Mouse (Mus musculus) testis, adult 2 months (tissue): ENCODE measurements at regions not wholly inside any gene's neighbourhood (a gene's known extent, or its start where the extent isn't known, plus 50 kb on each side); places are given as distances from the start of the nearest gene placed in this dataset.
A peak's percentile ranks its signal among the peaks of the same experiment; 100 is the strongest.

Source experiments
- H3K27ac ChIP-seq: fragments of 200-500 bp; 2 replicates; pipeline ENCODE4 v1.5.1; 2012; ENCODE audit warnings: low read depth, low read length; ENCODE audit not compliant: control insufficient read depth, insufficient read depth
- H3K27me3 ChIP-seq: fragments of 200-500 bp; 2 replicates; pipeline ENCODE4 v1.6.1; 2012; ENCODE audit warnings: mild to moderate bottlenecking, low read length, moderate library complexity; ENCODE audit not compliant: control insufficient read depth, insufficient read depth
- H3K36me3 ChIP-seq: fragments of 200-500 bp; 2 replicates; pipeline ENCODE4 v1.6.1; 2012; ENCODE audit warnings: mild to moderate bottlenecking, low read length; ENCODE audit not compliant: control insufficient read depth, insufficient read depth
- H3K4me1 ChIP-seq: fragments of 200-500 bp; 2 replicates; pipeline ENCODE4 v1.6.1; 2012; ENCODE audit warnings: low read length; ENCODE audit not compliant: control insufficient read depth, insufficient read depth
- H3K4me3 ChIP-seq: fragments of 200-500 bp; 2 replicates; pipeline ENCODE4 v1.5.1; 2012; ENCODE audit warnings: low read depth, mild to moderate bottlenecking, low read length, moderate library complexity, mixed read lengths; ENCODE audit not compliant: control insufficient read depth
- CTCF ChIP-seq: fragments of 200-500 bp; IDR thresholded peaks from 2 replicates; pipeline ENCODE4 v1.5.1; 2012; ENCODE audit warnings: low read depth, mild to moderate bottlenecking, inconsistent platforms, low read length, moderate library complexity; ENCODE audit not compliant: control insufficient read depth, insufficient read depth, insufficient replicate concordance
- POLR2A ChIP-seq: fragments of 200-500 bp; IDR thresholded peaks from 2 replicates; pipeline ENCODE4 v1.6.1; 2012; ENCODE audit warnings: low read depth, mild to moderate bottlenecking, inconsistent platforms, low read length, moderate library complexity; ENCODE audit not compliant: control insufficient read depth

DNA sequence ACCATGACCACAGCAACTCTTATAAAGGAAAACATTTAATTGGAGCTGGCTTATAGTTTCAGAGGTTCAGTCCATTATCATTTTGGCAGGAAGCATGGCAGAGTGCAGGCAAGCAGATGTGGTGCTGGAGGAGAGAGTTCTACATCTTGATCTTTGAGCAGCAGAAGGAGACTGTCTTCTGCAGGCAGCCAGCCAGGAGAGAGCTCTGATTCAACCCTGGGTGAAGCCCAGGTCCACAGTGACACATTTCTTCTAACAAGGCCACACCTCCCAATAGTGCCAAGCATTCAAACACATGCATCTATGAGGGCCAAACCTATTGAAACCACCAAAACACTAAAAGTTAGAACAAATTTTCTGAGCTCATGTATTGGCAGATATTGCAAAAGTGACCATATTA, 117.0 kb upstream of the Nxpe4 start:
- Histone ChIP-seq H3K27me3 (no peaks in the 10 kb centered on the region), H3K36me3 (no peaks in the 10 kb centered on the region), H3K4me1 (no peaks in the 10 kb centered on the region), H3K4me3 (no peak overlapping the region), H3K27ac (no peak overlapping the region)
- TF ChIP-seq CTCF, result no peak
- TF ChIP-seq POLR2A, result no peak

DNA sequence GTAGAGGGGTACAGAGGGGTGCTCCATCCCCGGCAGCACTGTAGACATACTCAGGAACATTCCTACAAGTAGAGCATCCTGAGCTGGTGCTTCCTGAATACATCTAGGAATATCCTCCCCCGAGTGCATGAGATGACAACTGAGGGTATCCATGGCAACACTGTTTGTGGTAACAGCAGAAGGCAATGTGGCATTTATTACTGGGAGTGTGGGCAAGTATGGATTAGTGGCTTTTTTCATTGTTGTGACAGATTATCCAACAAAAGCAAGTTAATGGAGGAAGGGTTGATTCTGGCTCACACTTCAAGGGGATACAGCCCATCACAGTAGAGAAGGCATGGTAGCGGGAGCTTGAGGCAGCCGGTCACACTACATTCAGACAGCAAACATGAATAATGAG, 114.0 kb upstream of the Nxpe4 start:
- no peaks in the 10 kb centered on the region for H3K27me3 ChIP-seq
- TF ChIP-seq CTCF (no peak), POLR2A (no peak)
- no peak overlapping the region for H3K27ac ChIP-seq
- H3K4me3 ChIP-seq, result no peak overlapping the region
- no peaks in the 10 kb centered on the region for H3K36me3 ChIP-seq
- no peaks in the 10 kb centered on the region for H3K4me1 ChIP-seq

DNA sequence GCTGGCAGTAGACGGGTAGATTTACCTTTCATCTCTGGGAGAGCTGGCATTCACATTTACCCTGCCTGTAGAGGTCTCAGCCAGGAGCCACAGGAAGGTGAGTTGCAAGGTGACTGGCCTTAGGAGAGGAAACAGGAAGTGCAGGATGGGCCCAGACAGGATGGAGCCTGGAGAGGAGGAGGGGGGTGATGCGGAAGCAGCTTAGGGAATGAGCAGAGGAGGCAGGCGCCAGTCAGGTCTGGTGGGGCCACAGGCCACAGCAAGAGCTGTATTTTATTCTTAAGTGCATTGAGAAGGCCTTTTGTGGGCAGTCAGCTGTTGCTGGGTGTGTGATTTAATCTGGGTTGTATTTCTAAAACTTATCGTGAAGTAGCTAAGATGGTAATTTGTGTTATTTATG, 108.2 kb upstream of the Nxpe4 start:
- TF ChIP-seq CTCF, result no peak
- TF ChIP-seq POLR2A, result no peak
- Histone ChIP-seq H3K4me3 (no peak overlapping the region), H3K36me3 (no peaks in the 10 kb centered on the region), H3K27ac (no peak overlapping the region), H3K27me3 (no peaks in the 10 kb centered on the region), H3K4me1 (no peaks in the 10 kb centered on the region)

DNA sequence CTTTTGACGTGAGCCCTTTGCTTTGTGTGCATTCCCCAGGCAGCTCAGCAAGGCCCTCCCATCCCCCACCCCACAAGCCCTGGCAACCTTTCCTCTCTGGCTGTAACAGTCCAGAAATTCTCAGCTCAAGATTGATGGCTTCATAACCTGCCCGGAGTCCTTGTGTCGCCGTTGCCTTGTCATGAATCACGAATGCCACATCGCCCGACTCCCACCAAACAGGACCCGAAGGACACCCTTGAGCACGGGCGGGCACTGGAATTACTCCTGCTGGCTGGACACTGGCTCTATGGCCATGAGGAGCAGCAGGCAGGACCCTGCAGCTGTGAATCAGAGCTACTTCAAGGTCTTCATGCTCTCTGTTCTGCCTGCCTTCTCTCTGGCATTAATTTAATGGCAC, 106.6 kb upstream of the Nxpe4 start:
- TF ChIP-seq POLR2A (no peak), CTCF (no peak)
- H3K36me3 ChIP-seq, result no peaks in the 10 kb centered on the region
- H3K4me3 ChIP-seq, result no peak overlapping the region
- H3K4me1 ChIP-seq, result no peaks in the 10 kb centered on the region; the same call in 1 of the 2 replicates
- no peaks in the 10 kb centered on the region for H3K27me3 ChIP-seq
- no peak overlapping the region for H3K27ac ChIP-seq

DNA sequence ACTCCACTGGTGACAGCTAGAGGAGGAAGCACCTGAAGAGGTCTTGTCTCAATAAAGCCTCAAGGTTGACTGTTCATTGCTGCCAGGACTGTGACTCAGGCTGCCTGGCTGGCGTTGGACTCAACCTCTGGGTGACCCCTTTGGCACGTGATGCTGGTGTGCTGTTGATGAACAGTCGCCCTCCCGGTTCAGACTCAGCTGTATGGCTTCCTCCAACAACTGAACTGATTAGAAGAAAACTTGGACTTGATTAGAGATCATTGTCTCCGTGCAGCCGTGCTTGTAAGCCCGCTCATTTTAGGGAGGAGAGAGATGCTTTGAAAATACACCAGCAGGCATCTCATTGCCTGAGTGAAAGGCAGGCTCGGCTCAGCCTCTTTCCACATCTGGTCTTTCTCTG, 103.2 kb upstream of the Nxpe4 start:
- no peaks in the 10 kb centered on the region; the same call in 1 of the 2 replicates for H3K4me1 ChIP-seq
- H3K27ac ChIP-seq, result no peak overlapping the region
- H3K27me3 ChIP-seq, result no peaks in the 10 kb centered on the region
- no peak overlapping the region for H3K4me3 ChIP-seq
- TF ChIP-seq CTCF (no peak), POLR2A (no peak)
- H3K36me3 ChIP-seq, result no peaks in the 10 kb centered on the region

DNA sequence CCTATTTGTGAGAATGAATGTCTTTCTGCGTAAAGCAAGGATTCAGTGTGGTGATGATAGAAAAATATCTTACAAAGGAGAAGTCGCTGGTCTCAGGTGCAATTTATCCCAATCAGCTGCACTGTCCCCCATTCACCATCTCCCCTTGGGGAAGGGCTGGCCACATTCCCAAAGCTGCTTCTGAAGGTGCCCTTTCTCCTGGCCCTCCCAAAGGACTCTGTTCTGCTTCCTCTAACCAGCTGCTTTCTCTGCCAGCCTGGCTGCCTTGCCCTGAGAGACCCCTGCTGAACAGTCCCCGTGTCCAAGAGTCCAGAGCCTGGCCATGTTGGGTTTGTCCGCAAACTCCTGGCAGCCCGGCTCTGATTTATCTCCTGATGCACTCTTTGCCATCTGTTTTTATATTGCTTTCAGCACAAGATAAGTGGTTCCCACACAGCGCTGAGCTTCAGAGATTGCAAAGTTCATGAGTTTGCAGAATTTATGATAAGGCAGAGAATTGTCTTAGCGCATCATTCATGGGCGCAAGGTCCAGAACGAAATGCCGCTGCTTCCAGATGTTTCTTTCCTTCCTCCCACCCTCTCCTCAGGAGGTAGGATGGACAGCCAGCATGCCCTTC, 102.2 kb upstream of the Nxpe4 start:
- Histone ChIP-seq H3K27me3 (no peaks in the 10 kb centered on the region), H3K4me1 (no peaks in the 10 kb centered on the region; the same call in 1 of the 2 replicates), H3K36me3 (no peaks in the 10 kb centered on the region), H3K27ac (no peak overlapping the region), H3K4me3 (peak overlapping the region; percentile 57)
- TF ChIP-seq CTCF, result no peak
- TF ChIP-seq POLR2A, result no peak

DNA sequence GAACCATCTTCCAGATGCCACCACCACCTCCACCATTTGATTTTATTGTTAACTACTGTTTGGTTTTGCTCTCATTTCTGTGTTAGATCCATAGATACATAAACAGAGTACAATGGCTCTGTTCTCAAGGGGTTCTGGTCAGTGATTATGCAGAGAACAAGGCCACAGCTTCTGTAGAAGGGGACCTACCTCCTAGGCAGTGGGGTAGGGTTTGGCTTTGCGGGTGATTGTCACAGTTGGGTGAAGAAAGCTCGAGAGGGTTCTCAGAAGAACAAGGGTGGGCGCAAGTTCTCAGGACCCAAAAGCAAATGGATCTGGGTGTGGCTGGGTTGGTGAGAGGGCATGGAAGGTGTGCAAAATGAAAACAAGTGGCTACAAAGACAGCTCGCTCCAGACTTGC, 100.8 kb upstream of the Nxpe4 start:
- no peaks in the 10 kb centered on the region; the same call in 1 of the 2 replicates for H3K4me1 ChIP-seq
- TF ChIP-seq POLR2A, result no peak
- H3K27me3 ChIP-seq, result no peaks in the 10 kb centered on the region

DNA sequence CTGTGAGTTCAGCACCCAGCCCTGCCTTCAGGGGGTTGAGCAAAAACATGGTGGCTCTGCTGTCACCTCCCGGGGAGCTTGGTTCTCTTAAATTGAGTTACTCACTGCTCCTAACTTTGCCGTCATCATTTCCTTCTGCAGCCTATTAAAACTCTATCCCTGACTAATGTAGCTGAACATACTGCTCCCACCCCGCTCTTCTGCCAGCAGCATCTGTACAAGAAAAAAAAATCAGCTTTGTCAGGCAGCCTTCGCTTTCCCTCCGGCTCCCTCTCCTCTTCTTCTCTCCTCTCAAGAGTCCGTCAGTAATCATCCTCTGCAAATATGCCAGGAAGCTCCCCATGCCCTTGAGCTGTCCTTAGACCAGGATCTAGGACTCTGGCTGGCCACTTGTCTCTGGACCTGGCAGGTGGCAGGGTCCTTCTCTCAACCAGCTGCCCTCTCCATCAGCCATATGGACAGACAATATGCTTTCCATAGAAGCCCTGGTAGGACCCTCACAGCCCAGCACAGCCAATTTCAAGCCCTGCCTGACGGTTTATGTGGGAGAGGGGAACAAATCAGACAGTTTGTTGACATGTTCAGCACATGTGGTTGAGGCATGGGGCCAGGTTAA, 95.0 kb upstream of the Nxpe4 start:
- no peaks in the 10 kb centered on the region for H3K4me1 ChIP-seq
- no peaks in the 10 kb centered on the region for H3K36me3 ChIP-seq
- no peaks in the 10 kb centered on the region for H3K27me3 ChIP-seq
- TF ChIP-seq CTCF (no peak), POLR2A (no peak)
- no peak overlapping the region for H3K27ac ChIP-seq
- no peak overlapping the region for H3K4me3 ChIP-seq

More for the DNA sequence above, 100.8 kb upstream of the Nxpe4 start:
- H3K27ac ChIP-seq, result no peak overlapping the region
- H3K4me3 ChIP-seq, result peak overlapping the region; percentile 76
- H3K36me3 ChIP-seq, result no peaks in the 10 kb centered on the region
